Mouse (Mus musculus): ENCODE results near the gene Tk1.
A peak's percentile ranks its signal among the peaks of the same experiment; 100 is the strongest.
"Not testable (repeated sequence)": the region's sequence is repeated elsewhere in the genome, so short reads cannot be mapped to it uniquely, and the experiment has no call there.

Gene Tk1

GRCm38 (mm10) chr11:117788481-117788880 lies 37.4 kb downstream of the Tk1 start:
- DNase-seq: not testable (repeated sequence)

GRCm38 (mm10) chr11:117786294-117786693 lies 39.6 kb downstream of the Tk1 start:
- peak; percentile 74 to 78 for DNase-seq

GRCm38 (mm10) chr11:117783683-117784309 lies 42.1 kb downstream of the Tk1 start:
- DNase-seq: peak; percentile 56 to 63

GRCm38 (mm10) chr11:117783089-117783488 lies 42.8 kb downstream of the Tk1 start:
- peak; percentile 81 to 85 for DNase-seq

- no peak for DNase-seq
These were observed 43.2 kb downstream of the Tk1 start for GRCm38 (mm10) chr11:117782705-117783034.

- DNase-seq: peak; percentile 78 to 83
These were observed 43.7 kb downstream of the Tk1 start, which contains the start of the genes Tmc8 and Tmc6 for GRCm38 (mm10) chr11:117781993-117782704. Gene Tmc8, plus strand, starts transcription at chr11:117782076. Gene Tmc6, minus strand, starts transcription at chr11:117782198.

GRCm38 (mm10) chr11:117781199-117781821 lies 44.6 kb downstream of the Tk1 start:
- DNase-seq: peak; percentile 87 to 90

- DNase-seq: peak; percentile 94 to 96
These were observed 45.2 kb downstream of the Tk1 start for GRCm38 (mm10) chr11:117780582-117781111.

GRCm38 (mm10) chr11:117780199-117780515 lies 45.7 kb downstream of the Tk1 start:
- no peak for DNase-seq

- peak; percentile 87 to 92 for DNase-seq
These were observed 46.3 kb downstream of the Tk1 start for GRCm38 (mm10) chr11:117779434-117780198.

GRCm38 (mm10) chr11:117778851-117779433 lies 47.0 kb downstream of the Tk1 start:
- DNase-seq: peak; percentile 67 to 68

GRCm38 (mm10) chr11:117778031-117778430 lies 47.9 kb downstream of the Tk1 start:
- peak; percentile 9 to 37 for DNase-seq

GRCm38 (mm10) chr11:117777111-117777510 lies 48.8 kb downstream of the Tk1 start:
- DNase-seq: no peak

- DNase-seq: peak in 1 of 2 experiments; percentile 21
These were observed 49.7 kb downstream of the Tk1 start for GRCm38 (mm10) chr11:117776085-117776792.

- peak in 1 of 2 experiments; percentile 29 for DNase-seq
These were observed 50.4 kb downstream of the Tk1 start for GRCm38 (mm10) chr11:117775540-117775939.

GRCm38 (mm10) chr11:117774925-117775324 lies 51.0 kb downstream of the Tk1 start:
- DNase-seq: peak in 1 of 2 experiments; percentile 18

- no peak for DNase-seq
These were observed 53.5 kb downstream of the Tk1 start for GRCm38 (mm10) chr11:117772352-117772751.

- peak in 1 of 2 experiments; percentile 17 for DNase-seq
These were observed 55.5 kb downstream of the Tk1 start for GRCm38 (mm10) chr11:117770407-117770806.

GRCm38 (mm10) chr11:117769683-117770047 lies 56.2 kb downstream of the Tk1 start:
- no peak for DNase-seq

GRCm38 (mm10) chr11:117768725-117769682 lies 56.9 kb downstream of the Tk1 start:
- peak in 1 of 2 experiments; percentile 37 for DNase-seq

- no peak for DNase-seq
These were observed 59.6 kb downstream of the Tk1 start for GRCm38 (mm10) chr11:117766275-117766674.
